Mouse (Mus musculus) forebrain, postnatal 0 days (tissue): ENCODE measurements around the gene 5730409E04Rik. TPM values are rescaled to one million over a fixed set of nuclear protein-coding genes. Genes with fewer than 3 reads are reported as not detected.

ENCODE experiments used
- ATAC-seq: fragments of 200-750 bp; cut with Nextera tagmentation; 2 replicates; pipeline ENCODE4 v1.8.0; 2017; ENCODE audit warnings: mild to moderate bottlenecking, moderate library complexity
- DNase-seq: peaks from one replicate; pipeline ENCODE4 v3.0.0-alpha.2; 2015
- H3K27ac ChIP-seq: fragments of 300-500 bp; sonication (generic); 2 replicates; pipeline ENCODE4 v1.5.1; 2014; ENCODE audit warnings: low read depth, mild to moderate bottlenecking, antibody characterized with exemption, low read length, moderate library complexity, mixed read lengths
- H3K27me3 ChIP-seq: fragments of 300-500 bp; sonication (generic); 2 replicates; pipeline ENCODE4 v1.6.1; 2014; ENCODE audit warnings: mild to moderate bottlenecking, low read length, mixed read lengths; ENCODE audit not compliant: insufficient read depth
- H3K36me3 ChIP-seq: fragments of 300-500 bp; sonication (generic); 2 replicates; pipeline ENCODE4 v1.6.1; 2014; ENCODE audit warnings: mild to moderate bottlenecking, moderate library complexity; ENCODE audit not compliant: insufficient read depth
- H3K4me1 ChIP-seq: fragments of 300-500 bp; sonication (generic); 2 replicates; pipeline ENCODE4 v1.6.1; 2014; ENCODE audit warnings: antibody characterized with exemption; ENCODE audit not compliant: insufficient read depth
- H3K4me2 ChIP-seq: fragments of 300-500 bp; sonication (generic); 2 replicates; pipeline ENCODE4 v1.6.1; 2014; ENCODE audit warnings: low read depth, mild to moderate bottlenecking, moderate library complexity
- H3K4me3 ChIP-seq: fragments of 300-500 bp; sonication (generic); 2 replicates; pipeline ENCODE4 v1.5.1; 2014; ENCODE audit warnings: low read depth, low read length, mixed read lengths
- H3K9ac ChIP-seq: fragments of 300-500 bp; sonication (generic); 2 replicates; pipeline ENCODE4 v1.6.1; 2014; ENCODE audit warnings: mild to moderate bottlenecking
- H3K9me3 ChIP-seq: fragments of 300-500 bp; sonication (generic); 2 replicates; pipeline ENCODE4 v1.6.1; 2016; ENCODE audit warnings: low read length
- CTCF ChIP-seq: sonication (generic); IDR thresholded peaks from 2 replicates; pipeline ENCODE4 v1.5.1; 2016; ENCODE audit warnings: antibody characterized with exemption, control low read depth, low read depth
- WGBS: fragments of 180-500 bp; shearing (Covaris S2); extraction: QIAGEN DNeasy Blood & Tissue Kit; methylation state at CpG from one replicate; pipeline ENCODE4 v1.1.7; 2014; 5-methylcytosine and 5-hydroxymethylcytosine counted together
- polyA plus RNA-seq: library from polyadenylated mRNA; unstranded; fragments of >200 nt; fragmentation: Nextera tagmentation; extraction: Ambion mirVana; gene quantifications from 2 replicates; pipeline ENCODE4 v1.2.1, GENCODE M21; 2015
- total RNA-seq: library from RNA; depleted of rRNA; stranded (reverse); fragments of >200 nt; gene quantifications from 2 replicates; pipeline ENCODE4 v1.2.3, GENCODE M21; 2014

5730409E04Rik gene
- total and polyA plus RNA-seq, 2 experiments from 2014 or later, result 19.0 to 38.2 TPM

GRCm38 (mm10) chr4:126636330-126636729 is 26.7 kb downstream of the 5730409E04Rik start:
- 31% methylated on average over 11 of the region's 11 CpGs for WGBS
- Histone ChIP-seq H3K4me1 (no peaks in the 10 kb centered on the region), H3K4me2 (peak overlapping the region; percentile 23; the same call in 1 of the 2 replicates), H3K4me3 (no peak overlapping the region), H3K36me3 (no peaks in the 10 kb centered on the region), H3K27ac (no peak overlapping the region), H3K27me3 (no peaks in the 10 kb centered on the region), H3K9ac (no peak overlapping the region), H3K9me3 (no peaks in the 10 kb centered on the region)
- TF ChIP-seq CTCF, result no peak
- DNase-seq, result no peak
- ATAC-seq, result no peak; the same call in 1 of the 2 replicates

DNA sequence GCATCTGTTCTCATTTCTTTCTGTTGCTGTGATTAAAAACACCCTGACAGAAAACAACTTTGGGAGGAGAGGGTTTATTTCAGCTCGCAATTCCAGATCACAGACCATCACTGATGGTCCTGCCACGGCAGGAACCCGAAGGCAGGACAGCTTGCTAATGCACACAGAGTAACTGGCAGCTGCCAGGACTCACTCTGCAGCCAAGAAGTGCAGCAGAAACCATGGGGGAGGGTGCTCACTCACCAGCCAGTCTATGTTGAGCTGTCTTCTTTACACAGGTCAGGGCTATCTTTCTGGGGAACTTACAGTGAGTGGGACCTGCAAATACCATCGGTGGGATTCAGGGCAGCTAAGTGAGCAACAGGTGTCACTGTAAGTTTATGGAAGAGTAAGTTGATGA is 27.8 kb downstream of the 5730409E04Rik start:
- Histone ChIP-seq H3K4me3 (no peak overlapping the region), H3K9ac (no peak overlapping the region), H3K36me3 (no peaks in the 10 kb centered on the region), H3K9me3 (no peaks in the 10 kb centered on the region), H3K4me2 (no peak overlapping the region), H3K27me3 (no peaks in the 10 kb centered on the region), H3K27ac (no peak overlapping the region), H3K4me1 (no peaks in the 10 kb centered on the region)
- DNase-seq (no peak), ATAC-seq (no peak)
- no peak for TF ChIP-seq CTCF
- 43% methylated on average over 4 of the region's 4 CpGs for WGBS

- ATAC-seq (peak; percentile 81), DNase-seq (peak; percentile 68)
- Histone ChIP-seq H3K27ac (no peak overlapping the region), H3K9me3 (no peaks in the 10 kb centered on the region), H3K4me1 (no peaks in the 10 kb centered on the region), H3K9ac (no peak overlapping the region), H3K4me3 (no peak overlapping the region), H3K4me2 (no peak overlapping the region), H3K27me3 (no peaks in the 10 kb centered on the region; the same call in 1 of the 2 replicates), H3K36me3 (no peaks in the 10 kb centered on the region)
- no peak for TF ChIP-seq CTCF
- WGBS, result 27% methylated on average over 7 of the region's 7 CpGs
Measured at GRCm38 (mm10) chr4:126639339-126639738, 29.7 kb downstream of the 5730409E04Rik start.

- Histone ChIP-seq H3K27ac (no peak overlapping the region), H3K9me3 (no peaks in the 10 kb centered on the region), H3K9ac (no peak overlapping the region), H3K4me3 (no peak overlapping the region), H3K36me3 (no peaks in the 10 kb centered on the region), H3K27me3 (no peaks in the 10 kb centered on the region; the same call in 1 of the 2 replicates), H3K4me2 (no peak overlapping the region), H3K4me1 (no peaks in the 10 kb centered on the region)
- TF ChIP-seq CTCF, result no peak
- whole genome bisulfite sequencing, result 26% methylated on average over 9 of the region's 9 CpGs
- DNase-seq (no peak), ATAC-seq (no peak)
Measured at GRCm38 (mm10) chr4:126641901-126642300, 32.3 kb downstream of the 5730409E04Rik start.

DNA sequence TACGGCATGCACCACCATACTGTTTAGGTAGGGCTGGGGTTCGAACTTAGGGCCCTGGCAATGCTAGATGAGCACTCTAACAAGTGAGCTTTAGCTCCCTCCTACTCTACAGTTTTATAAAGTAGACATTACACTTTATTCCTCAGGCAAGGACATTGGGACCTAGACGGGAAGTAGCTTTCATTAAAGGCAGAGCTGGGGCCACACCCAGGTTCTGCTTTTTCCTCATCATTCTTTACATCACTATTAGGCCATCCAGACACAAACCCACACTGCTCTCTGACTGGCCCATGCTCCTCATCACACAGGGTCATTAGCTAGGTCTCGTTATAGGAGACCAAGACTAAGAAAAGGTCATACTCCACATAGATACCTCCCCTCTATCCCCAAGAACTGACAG is 34.2 kb downstream of the 5730409E04Rik start:
- no peak overlapping the region for H3K4me2 ChIP-seq
- peaks cover 3% of the 10 kb centered on the region; the same call in 1 of the 2 replicates for H3K4me1 ChIP-seq
- DNase-seq (no peak), ATAC-seq (no peak)
- no peak for TF ChIP-seq CTCF
- no peaks in the 10 kb centered on the region for H3K36me3 ChIP-seq
- H3K9ac ChIP-seq, result no peak overlapping the region
- no peak overlapping the region for H3K27ac ChIP-seq
- no peak overlapping the region for H3K4me3 ChIP-seq
- no peaks in the 10 kb centered on the region; the same call in 1 of the 2 replicates for H3K27me3 ChIP-seq
- WGBS, result 74% methylated on average over 4 of the region's 4 CpGs
- no peaks in the 10 kb centered on the region for H3K9me3 ChIP-seq

DNA sequence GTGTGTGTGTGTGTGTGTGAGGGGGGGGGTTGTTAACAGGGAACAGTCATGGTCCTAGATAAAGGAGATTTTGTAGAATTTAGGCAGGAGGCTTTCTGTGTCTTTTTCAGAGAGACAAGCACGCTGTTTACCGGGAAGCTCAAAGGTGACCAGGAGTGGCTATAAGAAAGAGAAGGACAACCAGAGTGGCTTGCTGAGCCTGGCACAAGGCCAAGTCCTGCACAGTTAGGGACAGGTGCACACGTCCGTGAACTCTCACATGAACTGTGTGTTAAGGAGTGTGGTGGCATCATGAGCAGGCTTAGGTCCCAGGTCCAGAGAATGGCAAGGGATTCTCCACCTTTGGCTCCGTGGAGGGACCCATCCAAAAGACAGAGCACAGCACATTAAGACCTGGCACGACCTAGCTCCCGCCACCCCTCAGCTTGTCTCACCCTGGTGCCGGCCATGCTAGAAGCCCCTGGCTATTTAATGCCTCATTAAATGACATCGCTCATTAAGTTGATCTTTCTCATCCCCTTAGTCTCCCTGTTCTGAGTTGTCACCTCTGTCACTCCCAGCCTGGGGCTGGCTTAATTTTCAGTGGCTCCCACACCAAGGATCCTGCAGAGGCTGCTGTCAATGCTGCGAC is 34.8 kb downstream of the 5730409E04Rik start:
- no peak for TF ChIP-seq CTCF
- Histone ChIP-seq H3K9ac (no peak overlapping the region), H3K27me3 (no peaks in the 10 kb centered on the region; the same call in 1 of the 2 replicates), H3K36me3 (no peaks in the 10 kb centered on the region), H3K27ac (no peak overlapping the region), H3K9me3 (no peaks in the 10 kb centered on the region), H3K4me1 (peaks cover 3% of the 10 kb centered on the region; the same call in 1 of the 2 replicates), H3K4me3 (no peak overlapping the region), H3K4me2 (no peak overlapping the region)
- ATAC-seq (no peak), DNase-seq (no peak)
- 62% methylated on average over 10 of the region's 10 CpGs for WGBS
